Mouse (Mus musculus) right cerebral cortex, adult 18-20 months (tissue): ENCODE measurements around the gene Krt80.

Source experiments
- DNase-seq: peaks from one replicate; pipeline ENCODE4 v3.0.0; 2022; ENCODE audit warnings: mixed read lengths

Gene Krt80

GRCm38 (mm10) chr15:101370101-101370911 lies at the start of gene Krt80:
Krt80 (minus strand) TSS chr15:101370162.
- no peak for DNase-seq

- no peak for DNase-seq
These were observed 49.0 kb upstream of the Krt80 start for GRCm38 (mm10) chr15:101418950-101419349.

GRCm38 (mm10) chr15:101414807-101415565 lies 45.0 kb upstream of the Krt80 start:
- no peak for DNase-seq

- DNase-seq, result peak; percentile 7
These were observed 44.1 kb upstream of the Krt80 start for GRCm38 (mm10) chr15:101413916-101414635.

- DNase-seq, result no peak
These were observed 42.2 kb upstream of the Krt80 start for GRCm38 (mm10) chr15:101412188-101412587.

GRCm38 (mm10) chr15:101410775-101411174 lies 40.8 kb upstream of the Krt80 start, which contains the start of gene Krt7:
Krt7 (plus strand) TSS chr15:101411043.
- no peak for DNase-seq

GRCm38 (mm10) chr15:101398269-101398668 lies 28.3 kb upstream of the Krt80 start:
- DNase-seq, result no peak

GRCm38 (mm10) chr15:101397683-101398082 lies 27.7 kb upstream of the Krt80 start:
- DNase-seq, result no peak

GRCm38 (mm10) chr15:101396921-101397320 lies 27.0 kb upstream of the Krt80 start:
- no peak for DNase-seq

GRCm38 (mm10) chr15:101396466-101396865 lies 26.5 kb upstream of the Krt80 start:
- no peak for DNase-seq

DNA sequence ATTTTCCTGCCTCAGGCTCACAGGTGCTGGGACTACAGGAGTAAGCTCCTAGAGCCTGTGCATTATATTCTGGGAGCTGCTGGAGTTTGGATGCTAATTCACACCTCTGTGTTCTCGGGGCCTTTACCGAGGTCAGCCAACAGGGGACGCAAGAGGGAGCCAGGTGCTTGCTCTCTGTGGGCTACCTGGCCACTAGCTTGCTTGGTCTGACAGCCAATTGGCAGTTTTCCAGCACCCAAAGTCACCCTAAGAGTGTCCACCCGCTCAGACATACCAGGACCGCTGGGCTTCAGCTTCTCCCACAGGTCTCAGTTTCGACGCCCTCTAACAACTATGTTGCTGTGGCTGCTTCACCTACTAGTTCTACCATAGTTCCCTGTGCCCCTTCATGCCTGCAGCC lies 24.9 kb upstream of the Krt80 start:
- DNase-seq, result no peak

DNA sequence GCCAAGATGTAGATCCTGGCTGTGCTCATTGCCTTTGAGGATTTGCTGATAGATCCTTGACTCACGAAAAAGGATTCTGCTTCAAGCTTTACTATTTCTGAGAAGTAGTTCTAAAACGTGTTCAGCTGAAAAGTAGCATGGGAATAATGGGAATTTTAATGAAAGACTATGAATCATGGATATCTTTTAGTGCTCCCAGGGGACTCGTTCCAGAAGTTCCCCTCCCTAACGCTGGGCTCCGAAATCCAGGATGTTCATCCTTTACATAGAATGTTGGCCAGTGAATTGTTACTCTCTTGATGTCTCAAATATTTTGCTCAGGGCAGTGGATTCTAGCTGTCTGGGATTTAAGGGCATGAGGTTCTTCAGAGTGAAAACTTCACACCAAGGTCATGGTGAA lies 22.3 kb upstream of the Krt80 start:
- DNase-seq, result no peak

GRCm38 (mm10) chr15:101390203-101390602 lies 20.2 kb upstream of the Krt80 start:
- DNase-seq, result no peak

DNA sequence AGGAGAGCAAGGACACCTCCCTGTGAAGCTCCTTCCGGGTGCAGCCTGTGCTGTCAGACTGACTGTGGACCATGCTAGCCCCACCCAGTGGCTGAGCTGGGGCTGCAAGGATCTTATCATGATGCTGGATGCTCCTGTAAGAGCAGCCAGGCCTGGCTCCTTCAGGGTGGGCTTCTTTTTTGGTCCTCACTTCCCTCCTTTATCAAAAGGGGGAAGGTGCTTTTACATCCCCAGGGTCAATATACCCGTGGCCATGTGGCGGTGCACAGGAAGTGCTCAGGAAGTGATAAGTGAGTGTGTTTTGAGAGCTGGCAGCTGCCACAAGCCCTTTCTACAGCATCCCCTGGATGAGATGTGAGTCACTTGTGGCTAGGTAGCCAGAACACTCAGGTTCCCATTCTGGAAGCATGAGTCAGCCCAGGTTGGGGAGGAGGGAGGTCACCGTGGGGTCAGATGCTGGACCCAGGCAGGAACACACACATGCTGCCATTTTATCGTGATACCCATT lies 18.1 kb upstream of the Krt80 start:
- DNase-seq, result peak; percentile 33

DNA sequence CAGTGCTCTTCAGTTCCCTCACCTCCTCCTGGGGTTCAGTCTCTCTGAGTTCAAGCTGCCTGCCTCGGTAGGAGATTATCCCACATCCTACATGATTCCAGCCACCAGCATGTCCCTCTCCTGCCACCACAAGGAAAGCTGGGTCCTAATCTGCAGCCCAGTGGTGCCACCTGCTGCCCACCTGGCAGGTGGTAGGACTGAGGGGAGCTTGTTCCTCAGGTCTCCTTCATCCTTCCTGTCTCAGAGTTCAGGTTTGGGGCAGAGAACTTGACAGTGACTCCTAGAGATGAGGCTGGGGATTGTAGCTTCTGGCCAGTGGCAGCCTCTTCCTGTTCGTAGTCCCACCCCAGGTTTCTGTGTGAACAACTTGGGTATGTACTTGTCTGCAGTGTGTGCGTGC lies 17.2 kb upstream of the Krt80 start:
- DNase-seq, result peak; percentile 33

GRCm38 (mm10) chr15:101385064-101385463 lies 15.1 kb upstream of the Krt80 start:
- no peak for DNase-seq

DNA sequence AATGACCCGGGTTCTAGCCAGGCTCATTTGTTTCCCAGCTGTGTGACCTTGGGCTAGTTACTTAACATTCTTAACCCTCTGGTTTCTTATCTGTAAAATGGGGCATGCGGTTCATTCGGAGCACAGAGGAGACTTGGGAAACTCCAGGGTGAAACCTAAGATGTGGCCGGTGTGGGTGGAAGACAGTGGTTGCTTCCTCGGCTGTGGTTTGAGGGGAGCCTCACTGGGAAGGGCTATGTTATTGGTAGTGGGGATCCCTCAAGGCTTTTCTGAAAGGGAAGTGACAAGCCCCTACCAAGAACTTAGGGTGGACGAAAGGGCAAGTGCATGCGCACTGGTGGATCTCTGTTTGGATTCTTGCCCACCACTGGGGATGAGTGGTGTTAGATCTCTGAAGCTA lies 14.6 kb upstream of the Krt80 start:
- no peak for DNase-seq

GRCm38 (mm10) chr15:101382811-101383210 lies 12.8 kb upstream of the Krt80 start:
- DNase-seq, result no peak

DNA sequence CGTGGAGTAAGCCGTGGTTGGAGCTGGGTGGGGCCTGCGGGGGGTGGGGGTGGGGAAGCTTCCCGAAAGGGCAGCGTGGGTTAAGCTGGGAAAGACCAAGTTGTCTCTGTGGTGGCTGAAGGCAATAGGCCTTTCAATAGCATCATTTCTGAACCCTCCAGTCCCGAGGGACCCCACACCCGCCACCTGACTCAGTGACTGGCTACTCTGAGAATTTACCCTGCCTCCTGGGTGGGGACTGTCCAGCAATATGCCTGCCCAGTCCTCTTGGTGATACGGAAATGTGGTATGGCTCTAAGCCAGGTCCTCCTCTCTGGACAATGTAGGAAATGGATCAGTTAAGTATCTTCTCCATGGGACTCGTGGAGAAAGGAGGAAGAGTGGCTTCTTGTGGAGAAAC lies 11.8 kb upstream of the Krt80 start:
- no peak for DNase-seq

DNA sequence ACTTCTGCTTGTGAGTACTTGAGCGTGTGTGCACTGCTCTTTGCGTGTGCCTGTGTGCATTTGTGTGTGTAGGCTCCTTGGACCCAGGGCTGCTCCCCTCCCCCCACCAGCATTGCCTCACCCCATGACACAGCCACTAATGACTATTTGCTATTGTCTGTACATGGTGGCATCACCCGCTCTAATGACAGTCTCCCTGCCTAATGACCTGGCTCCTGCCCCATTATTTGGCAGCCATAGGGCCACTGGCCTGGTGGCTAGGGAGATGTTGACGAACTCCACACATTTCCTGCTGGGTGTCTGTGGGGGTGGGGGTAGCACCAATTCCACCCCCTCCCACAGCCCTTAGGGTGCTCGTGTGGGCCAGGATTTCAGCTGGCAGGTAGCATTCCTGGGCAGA lies 8.7 kb upstream of the Krt80 start:
- DNase-seq, result no peak

DNA sequence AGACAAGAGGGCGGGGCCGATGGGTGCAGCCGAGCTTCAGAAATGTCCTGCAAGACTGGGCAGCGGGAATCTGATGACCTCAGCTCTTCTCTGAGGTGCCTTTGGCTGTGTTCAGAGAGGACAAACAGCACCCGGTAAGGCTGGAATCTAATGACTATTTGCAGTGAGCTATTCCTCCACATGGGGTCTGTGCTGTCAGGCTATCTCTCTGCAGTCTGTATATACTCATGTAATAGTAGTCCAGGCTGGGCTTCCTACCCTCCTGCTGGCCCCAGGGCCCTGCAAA lies 6.8 kb upstream of the Krt80 start:
- DNase-seq, result no peak

DNA sequence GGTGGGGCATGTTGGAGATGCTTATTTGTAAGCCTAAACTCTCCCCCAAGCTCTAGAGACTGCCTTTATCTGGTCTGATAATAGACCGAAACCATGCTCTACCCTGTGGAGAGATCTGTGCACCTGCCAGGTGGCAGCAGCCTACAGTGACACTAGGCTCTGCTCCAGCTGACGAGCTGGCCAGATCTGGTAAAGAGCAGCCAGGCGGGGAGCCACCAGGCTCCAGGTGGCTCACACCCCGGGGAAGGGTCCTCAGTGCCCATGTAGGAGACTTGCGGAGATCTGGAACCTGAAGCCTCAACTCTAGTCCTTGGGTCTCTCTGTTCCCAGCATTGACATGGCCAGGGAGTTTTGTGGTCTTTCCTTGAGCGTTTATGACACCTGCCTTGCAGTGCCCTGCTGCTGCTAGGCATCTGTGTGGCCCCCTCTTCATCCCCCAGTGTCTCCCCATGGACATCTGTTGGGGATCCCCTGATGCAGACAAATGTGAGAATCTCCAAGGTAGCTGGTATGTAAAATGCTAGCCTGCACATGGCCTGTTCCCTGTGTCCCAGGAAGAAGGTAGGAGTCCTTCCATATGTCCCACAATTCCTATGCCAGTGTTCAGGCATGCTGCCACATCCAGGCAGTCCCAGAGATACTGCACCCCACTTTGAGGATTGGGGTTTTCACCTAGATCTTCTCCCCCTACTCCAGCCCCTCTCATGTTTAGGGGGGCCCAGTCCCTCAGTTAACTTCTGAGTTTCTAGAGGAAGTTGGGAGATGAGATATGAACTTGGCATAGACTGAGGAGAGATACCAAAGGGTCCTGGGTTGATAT lies 6.2 kb upstream of the Krt80 start:
- no peak for DNase-seq

- no peak for DNase-seq
These were observed 4.9 kb upstream of the Krt80 start for GRCm38 (mm10) chr15:101374879-101375278.
